Mouse (Mus musculus): ENCODE measurements around the gene Pcnx. TPM values are rescaled to one million over a fixed set of nuclear protein-coding genes. Genes with fewer than 3 reads are reported as not detected.

The Pcnx gene
- polyA plus RNA-seq, 1 experiment from 2014 or later, result 6.8 TPM

Other genes with a start within 250 kb of the Pcnx start
- gene Ttc9, start 228.8 kb upstream of the Pcnx start, polyA plus RNA-seq (2015; fragmentation: Nextera tagmentation; extraction: Ambion mirVana), result 1.3 and 2.2 TPM in 2 replicates
- 2.4 TPM in 2 replicates for gene Map3k9, start 78.8 kb upstream of the Pcnx start, polyA plus RNA-seq (2015; fragmentation: Nextera tagmentation; extraction: Ambion mirVana)

Measured in intestine, embryonic 15.5 days (tissue).